Mouse (Mus musculus): ENCODE measurements around the gene Polr2b. TPM values are rescaled to one million over a fixed set of nuclear protein-coding genes. Genes with fewer than 3 reads are reported as not detected.

Gene Polr2b
- total RNA-seq, 4 experiments from 2014 or later, result 63.5 to 111 (median 85.4) TPM

DNA sequence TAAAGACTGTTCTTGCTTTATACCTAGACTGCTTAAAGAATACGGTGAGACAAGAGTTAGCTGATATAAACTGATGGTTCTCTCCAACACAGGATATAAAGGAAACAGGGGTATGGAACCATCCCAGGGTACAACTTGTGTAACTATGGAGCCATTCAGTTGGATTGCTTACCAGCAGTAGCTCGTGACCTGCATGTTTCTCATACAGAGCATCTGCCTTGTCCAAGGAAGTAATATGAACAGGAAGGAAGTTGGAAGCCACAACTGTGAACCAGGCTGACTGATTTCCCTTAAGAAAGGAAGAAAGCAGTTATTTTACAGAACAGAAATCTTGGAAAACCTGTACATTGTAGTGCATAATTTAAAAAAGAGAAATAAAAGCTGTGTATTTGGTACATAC lies 10.5 kb upstream of the Polr2b start:
- no peak for DNase-seq

DNA sequence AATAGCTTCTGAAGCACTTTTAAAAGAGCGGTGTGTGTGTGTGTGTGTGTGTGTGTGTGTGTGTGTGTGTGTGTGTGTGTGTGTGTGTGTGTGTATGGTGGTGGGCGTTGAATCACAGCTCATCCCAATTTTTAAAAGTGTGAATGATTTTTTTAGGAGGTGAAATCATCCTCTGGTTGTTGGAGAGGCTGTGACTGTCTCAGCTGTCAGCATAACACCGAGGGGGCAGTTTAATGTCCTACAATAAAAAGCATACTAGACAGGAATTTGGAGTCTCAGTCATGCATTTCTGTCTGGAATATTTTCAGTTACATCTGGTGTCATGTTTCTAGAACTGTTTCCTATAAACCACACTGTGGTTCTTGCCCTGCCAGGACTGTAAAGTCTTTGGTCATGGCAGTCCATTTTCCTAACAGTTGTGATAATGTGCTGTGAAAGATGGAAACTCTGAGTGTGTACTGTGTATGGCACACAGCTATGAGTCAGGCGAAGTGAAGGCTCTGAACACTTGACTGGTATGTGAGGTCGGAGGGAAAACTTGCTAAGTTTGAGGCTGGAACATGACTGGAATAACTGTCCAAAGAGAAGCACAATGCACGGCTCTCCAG lies 8.5 kb upstream of the Polr2b start:
- no peak for DNase-seq

DNA sequence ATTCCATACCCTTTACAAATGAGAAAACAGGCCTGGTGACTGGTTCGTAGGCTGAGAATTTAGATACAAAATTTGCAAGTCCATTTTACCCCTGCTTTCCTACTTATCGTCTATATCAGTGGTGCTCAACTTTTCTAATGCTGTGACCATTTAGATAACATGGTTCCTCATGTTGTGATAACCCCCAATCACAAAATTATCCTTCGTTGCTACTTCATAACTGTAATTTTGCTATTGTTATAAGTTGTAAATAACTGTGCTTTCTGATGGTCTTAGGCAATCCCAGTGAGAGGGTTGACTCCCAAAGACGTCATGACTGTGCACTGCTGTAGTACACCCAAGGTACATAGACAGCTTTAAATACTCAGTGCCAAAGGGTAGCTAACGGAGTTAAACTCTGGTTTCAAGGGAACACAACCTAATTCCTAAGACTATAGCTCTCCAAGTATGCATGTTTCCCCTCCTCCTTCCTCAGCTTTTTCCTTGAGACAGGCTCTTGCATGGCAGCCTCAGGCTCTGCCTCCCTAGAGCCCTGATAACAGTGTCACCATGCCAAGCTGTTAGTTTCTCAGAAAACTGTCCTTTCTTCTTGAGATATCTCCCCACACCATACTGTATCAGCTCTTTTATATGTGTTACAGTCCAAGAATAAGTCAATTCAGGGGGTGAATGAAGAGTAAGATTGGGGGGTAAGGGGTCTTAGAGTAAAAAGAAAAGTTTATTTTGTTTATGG lies 2.0 kb upstream of the Polr2b start:
- DNase-seq, result no peak

DNA sequence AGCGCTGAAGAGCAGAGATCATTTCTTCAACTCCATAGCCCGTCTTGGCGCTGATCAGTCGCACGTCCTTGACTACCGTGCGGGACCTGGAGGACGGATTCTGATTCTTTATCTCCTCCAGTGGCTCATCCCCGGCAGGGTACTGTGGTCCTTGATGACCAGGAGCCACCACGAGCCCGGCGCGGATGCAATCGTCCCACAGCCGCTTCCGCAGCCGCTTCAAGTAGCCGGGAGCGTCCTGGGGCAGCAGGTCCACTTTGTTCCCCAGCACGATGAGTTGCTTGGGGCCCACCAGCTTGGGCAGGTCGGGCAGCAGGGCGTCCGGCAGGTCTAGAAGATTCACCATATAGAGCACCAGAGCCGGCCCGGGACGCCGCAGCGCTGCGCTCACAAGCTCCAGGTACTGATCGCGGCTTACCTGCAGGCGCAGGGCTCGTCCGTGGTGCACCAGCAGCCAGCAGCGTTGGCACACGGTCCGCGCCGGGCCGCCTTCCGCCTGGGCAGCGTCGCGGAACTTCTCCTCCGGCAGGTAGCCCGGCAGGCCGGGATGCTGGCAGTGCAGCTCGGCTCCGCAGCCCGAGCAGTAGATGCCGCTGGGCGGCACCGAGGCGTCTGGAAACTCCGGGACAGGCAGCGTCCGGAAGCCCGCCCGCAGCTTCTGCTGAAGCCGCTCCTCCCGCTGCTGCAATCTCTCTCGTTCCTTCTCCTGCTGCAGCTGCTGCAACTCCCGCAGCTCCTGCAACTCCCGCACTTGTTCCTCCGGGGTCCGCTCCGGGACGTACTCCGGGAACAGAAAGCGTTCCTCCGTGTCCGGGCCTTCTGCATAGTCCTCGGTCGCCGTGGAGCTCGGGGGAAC lies 668 bp upstream of the Polr2b start:
- peak; percentile 14 for DNase-seq

DNA sequence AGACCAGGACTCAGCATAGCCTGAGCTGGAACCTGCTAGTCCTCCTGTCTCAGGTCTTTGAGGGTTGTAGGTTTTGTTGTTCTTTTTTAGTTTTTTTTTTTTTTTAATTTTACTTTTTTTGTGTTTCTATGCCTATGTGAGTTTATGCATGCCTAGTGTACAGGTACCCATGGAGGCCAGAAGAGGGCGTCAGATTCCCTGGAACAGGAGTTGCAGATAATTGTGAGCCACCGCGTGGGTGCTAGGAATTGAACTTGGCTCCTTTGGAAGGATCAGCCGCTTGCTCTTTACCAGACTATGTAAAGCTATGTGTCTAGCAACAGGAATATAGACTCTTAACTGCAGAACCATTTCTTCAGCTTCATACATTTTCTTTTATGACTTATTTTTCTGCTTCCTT lies 4.3 kb downstream of the Polr2b start:
- no peak for DNase-seq

DNA sequence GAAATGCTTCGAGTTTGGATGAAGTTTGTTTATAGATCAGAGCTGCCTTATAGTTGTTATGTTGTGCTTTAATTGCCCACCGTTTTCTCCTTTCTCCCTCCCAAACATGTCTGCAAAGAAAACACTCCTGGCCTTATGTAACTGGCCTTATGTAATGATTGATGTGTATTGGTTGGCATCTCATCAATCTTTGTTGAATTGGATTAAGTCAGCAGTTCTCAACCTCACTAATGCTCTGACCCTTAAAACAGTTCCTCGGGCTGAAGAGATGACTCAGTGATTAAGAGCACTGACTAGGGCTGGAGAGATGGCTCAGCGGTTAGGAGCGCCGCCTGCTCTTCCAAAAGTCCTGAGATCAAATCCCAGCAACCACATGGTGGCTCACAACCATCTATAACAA lies 5.0 kb downstream of the Polr2b start:
- DNase-seq, result no peak

DNA sequence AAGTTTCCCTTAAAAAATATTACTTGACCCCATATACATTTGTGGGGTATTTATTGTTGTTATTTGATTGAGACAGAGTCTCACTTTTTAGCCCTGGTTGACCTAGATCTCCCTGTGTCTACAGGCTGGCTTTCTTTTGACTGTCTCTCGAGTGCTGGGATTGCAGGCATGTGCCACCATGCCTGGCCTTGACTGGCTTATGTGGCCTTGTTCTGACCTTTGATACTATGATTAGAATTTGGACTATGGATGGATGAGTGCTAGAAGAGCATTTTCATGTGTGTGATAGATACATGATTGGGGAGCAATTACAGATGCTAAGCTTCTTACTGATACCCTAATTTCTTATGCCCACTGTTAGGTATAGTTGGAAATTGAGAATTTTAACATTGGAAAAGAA lies 15.0 kb downstream of the Polr2b start:
- DNase-seq, result no peak

DNA sequence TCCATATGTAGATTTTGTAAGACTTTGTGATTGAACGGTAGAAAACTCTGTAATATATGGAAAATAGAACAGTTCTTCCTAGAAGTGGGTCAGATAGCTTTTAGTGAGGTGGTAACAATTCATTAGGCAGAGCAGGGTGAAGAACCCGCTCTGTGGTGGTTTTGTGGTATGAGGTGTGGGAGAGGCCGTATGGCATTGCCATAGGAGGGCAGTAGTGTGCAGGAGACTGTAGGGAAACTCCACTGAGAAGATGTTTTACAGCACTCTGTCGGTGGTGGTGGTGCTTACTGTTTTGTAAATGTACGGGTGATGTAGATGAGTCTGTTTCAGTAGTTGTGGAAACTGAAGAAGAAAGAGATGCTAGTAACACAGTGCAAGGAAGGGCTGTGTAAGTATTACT lies 20.2 kb downstream of the Polr2b start:
- no peak for DNase-seq

DNA sequence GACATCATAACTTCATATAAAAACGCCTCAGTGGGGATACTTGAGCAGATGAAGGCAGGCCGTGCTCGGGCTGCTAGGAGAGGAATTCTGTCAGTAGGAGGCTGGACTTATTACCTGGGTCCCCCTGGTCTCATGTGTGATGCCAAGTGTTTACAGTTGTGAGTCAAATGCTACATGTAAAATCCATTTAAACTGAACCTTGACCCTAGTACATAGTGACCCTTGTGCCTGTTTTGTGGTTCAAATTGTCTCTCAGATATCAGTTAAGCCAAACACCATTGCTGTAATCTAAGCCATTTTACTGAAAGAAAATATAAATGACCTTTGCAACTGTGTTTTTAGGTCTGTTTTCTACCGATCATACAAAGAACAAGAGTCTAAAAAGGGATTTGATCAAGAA lies 30.1 kb downstream of the Polr2b start:
- no peak for DNase-seq

DNA sequence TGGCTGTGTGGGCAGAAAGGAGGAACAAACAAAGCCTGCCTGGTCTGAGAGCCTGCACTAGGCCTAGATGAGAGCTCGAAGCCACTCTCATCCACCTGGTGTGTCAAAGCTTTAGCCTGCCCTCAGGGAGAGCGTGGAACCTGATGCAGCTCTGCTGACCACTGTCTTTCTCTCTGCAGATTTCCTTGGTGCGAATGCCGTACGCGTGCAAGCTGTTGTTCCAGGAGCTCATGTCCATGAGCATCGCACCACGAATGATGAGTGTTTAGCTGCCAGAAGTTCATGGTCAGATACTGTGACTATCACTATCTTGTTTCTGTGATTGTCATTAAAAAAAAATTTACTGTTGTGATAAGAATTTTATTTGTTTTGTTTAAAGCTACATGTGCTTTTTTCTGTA lies 39.0 kb downstream of the Polr2b start:
- no peak for DNase-seq

DNA sequence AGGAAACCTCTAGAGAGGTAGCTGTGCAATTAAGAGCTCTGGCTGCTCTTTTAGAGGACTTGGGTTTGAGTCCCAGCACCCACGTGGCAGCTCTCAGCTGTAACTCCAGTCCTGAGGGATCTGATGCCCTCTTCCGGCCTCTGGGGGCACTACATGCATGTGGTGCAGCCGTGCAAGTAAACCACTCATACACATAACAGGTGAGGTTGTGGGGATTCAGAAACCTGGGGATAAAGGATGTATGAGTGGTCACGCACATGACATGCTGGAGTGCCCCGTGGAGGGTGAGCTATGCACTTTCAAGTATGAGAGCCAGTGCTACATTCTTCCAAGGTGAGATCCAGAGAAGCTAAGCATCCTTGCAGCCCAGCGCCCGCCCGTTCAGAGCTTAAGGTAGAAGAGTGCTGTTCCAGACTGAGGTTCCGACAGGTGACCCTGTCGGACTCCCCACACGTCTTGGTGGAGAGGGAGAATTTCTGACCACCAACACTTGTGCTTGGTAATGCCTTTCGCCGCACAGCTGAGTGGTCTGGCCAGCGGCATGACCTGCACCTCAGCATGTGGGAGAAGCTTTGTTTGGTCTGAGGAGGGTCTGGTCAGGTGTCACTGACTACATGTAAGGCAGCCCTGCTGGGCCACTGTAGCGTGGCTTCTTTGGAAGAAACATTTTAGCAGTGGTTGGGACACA lies 40.2 kb downstream of the Polr2b start:
- DNase-seq, result no peak

DNA sequence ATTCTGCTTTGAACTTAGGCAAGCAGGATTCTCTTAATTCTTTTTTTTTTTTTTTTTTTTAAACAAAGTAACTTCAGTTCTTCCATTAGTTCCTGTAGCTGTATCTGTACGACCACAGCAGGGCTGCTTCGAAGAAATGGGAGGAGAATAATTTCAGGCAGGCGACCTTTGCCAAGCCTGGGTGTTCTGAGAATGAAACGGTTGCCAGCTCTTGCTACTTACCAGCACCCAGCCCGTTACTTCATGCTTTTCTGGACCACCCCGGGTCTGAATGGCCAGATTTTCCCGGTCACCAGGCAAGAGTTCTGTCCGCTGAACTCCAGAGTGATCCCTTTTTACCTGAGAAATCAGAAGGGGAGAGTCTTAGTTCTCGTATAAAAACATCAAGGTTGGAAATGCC lies 41.7 kb downstream of the Polr2b start:
- no peak for DNase-seq

DNA sequence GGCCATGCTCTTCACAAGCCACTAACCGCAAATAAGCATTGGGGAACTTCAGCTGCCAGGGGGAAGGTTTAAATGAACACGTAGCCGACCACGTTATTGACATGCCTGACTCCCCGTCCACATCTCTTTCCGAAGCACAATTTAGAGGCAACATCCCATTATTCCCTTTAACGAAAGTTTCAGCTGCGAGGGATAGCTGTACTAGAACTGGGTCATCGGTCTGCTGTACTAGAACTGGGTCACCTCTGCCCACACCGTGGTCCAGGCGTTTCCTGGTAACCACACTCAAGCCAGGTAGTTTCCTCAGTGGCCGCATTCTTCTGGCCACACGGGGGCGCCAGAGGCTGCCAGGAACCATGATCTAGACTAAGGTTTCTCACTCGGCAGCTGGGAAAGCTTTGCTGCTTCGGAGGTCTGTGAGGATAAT lies 44.4 kb downstream of the Polr2b start:
- peak; percentile 72 for DNase-seq

DNA sequence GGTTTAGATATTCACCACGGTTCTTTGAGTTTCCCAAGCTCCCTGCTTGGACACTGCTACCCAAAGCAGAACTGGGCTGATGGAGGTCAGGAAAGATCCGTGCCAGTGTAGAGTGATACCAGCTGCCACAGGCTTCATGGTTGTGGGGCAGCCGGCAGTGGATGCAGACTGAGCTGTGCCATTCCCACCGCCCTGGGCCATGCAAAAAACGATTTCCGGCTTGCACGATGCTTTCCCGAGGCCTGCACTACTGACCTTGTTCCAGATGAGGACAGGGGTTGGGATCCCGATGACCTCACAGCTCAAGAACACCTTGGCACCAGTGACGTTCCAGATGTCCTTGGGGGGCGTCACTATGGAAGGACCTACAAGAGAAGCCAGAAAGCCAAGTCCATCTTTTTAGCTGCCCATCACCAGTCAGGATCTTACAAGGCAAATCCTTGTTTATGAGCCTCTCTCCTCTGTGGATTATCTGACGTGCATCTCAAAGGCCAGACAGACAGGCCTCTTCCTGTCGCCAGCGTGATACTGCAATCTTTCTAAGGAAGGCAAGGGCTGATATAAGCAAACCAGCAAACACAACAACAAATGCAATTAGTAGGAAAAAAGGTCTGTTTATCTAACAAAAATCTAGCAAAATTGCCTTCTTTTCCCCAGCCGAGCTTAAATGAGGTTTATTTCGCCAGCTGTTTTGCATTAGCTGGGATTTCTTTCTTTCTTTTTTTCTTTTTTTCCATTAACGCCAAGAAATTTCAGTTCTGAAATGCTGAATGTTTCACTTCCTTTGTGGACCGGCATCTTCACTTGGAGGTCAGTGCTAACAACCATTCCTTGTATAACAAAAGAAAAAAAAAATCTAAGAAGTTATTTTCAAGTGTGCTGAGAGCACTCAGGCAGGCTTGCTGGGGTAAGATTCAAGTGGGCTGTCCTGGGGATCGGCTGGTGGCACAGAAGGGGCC lies 45.6 kb downstream of the Polr2b start:
- peak; percentile 66 for DNase-seq

DNA sequence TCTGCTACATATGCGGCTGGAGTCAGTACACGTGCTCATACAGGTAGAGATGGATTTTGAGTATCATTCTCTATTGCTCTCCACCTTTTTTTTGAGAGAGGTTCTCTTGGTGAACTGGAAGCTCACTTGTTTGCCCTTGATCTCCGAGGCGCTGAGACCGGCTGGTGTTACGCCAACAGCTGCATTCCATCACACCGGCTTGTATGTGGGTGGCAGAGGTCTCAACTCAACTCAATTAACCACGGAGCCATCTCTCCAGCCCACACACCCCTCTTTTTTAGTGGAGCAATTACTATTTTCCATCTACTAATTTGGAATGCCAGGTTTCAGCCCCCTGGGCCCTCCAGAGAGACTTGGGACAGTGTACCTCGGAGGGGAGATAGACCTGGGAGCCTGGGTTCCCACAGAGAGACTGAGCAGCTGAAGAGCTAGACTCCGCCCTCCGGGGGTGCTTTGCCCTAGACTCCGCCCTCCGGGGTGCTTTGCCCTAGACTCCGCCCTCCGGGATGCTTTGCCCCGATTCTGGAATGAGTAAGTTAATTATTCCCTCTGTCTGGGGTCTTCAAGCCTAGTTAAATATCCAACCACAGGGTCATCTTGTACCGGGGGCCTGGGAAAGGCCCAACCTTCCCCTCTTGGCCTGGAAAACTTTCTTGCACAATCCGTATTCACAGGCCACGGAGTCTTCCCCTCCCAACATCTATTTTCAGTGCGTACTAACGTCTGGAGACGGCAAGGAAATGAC lies 47.6 kb downstream of the Polr2b start:
- peak; percentile 73 for DNase-seq

DNA sequence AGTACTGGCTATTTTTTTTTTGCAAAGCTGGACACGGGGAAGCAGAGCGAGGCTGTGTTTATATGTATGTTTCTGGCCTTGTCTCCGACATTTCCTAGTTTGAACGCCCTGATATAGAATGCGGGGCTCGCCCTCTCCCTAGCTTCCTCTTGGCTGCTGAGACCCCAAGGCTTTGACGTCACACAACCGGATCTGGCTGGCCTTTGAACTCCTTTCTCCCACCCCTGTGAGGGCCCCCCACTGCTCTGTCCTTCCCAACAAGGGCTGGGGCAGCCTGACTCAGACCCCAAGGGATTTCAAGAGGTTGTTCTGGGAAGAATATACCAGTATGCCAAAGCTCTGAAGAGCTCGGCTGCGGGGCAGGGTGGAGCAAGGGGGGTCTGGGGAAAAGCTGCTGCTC lies 48.4 kb downstream of the Polr2b start:
- peak; percentile 52 for DNase-seq

DNA sequence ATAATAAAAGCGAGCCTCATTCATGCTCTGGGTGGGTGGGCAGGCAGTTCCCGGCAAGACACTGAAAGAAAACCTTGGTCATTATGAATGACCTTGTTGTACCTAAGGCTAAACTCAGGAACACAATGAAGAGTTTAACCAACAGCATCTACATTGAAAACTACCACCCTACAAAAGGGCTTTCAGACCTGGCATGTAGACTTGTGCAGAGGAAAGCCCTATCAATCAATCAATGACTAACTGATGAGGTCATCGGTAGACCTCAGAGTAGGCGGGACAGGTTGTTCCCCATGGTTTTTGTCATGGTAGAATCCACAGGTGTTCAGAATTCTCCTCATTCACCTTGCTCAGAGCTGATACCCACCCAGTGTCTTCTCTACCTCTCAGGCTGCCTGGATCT lies 50.0 kb downstream of the Polr2b start:
- no peak for DNase-seq

DNA sequence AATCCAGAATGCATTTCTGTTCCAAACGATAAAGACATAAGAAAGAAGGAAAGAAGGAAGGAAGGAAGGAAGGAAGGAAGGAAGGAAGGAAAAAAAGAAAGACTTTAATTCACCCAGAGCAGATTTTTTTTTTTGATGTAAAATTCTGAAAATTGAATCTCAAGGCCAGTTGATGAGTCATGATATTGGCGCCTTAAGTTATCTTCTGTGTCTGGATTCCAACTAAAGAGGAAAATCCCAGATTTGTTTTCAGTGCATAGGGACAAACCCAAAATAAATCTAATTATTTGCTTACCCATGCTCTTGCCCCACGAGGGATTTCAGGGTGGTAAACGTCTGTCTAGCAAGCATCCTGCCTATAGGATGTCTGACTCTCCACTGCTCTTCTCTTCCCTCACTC lies 51.1 kb downstream of the Polr2b start:
- no peak for DNase-seq

DNA sequence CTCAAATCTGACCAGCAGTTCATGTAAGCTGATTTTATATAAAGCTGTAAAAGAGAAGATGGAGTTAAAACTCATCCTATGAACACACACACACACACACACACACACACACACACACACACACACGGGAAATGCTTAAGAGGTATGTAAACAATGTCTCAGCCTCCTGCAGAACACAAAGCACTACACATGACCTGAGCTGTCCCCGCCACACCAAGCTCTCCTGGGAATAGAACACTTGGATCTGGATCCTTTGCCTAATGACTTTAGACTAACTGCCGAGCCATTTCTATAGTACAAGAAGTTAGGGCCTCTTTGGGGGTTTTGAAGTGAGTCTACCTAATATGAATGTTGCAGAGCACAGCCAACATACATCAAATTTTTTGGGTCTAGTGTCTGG lies 52.2 kb downstream of the Polr2b start:
- no peak for DNase-seq

DNA sequence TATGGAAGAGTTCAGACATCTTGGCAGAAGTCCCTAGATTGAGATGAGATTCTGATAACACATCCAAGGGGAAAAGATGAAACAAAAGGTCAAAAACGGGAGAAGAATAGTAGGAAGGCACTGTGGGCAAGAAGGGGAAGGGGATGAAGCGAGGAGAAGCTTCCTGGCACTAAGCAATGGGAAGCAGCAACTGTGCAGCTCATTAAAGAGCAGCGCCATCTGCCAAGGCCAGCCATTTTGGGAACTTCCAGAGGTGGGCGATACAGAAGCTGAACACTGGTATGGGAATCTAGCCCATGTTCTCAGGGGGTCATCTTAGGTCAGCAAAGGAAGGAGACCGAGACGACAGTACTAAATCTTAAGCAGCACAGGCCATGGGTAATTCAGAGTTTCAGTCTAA lies 53.7 kb downstream of the Polr2b start:
- DNase-seq, result no peak

DNA sequence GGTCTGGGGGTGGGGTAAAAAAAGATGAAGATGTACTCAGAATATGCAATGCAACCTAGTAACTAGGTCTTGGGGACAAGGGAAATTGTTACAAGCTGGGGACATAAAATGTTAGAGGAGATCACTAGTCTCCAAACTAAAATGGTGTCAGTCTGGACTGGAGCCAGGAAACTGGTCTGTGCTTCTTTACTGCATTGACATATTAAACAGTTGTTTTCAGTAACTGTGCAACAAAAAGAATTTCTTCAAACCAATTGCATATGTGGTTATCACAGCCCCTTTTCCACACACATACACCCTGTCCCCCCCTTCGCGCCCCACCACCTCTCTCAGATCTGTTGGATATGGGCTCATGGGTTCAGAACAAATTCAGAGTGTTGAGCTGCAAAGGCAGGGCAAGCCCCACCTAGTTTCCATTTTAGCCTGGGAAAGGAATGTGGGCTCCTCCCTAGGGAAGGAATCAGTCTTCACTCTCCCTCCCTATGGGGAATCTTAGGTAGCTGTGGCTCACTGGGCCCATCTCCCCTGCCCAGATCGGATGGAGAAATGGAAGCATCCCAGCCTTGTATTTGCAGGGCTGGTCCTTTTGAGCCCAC lies 54.6 kb downstream of the Polr2b start:
- DNase-seq, result no peak

Measured in adrenal gland, adult 8-10 months (tissue).